Mouse (Mus musculus): Measurements from ENCODE around the gene Zmiz1. TPM values are rescaled to one million over a fixed set of nuclear protein-coding genes. Genes with fewer than 3 reads are reported as not detected.

The Zmiz1 gene
- polyA plus RNA-seq, 1 experiment: 0.68 TPM

- Histone ChIP-seq H3K36me3 (ENCODE audit: control insufficient read depth) (peaks cover 31% of the 10 kb centered on the region), H3K27me3 (ENCODE audit: control insufficient read depth) (no peaks in the 10 kb centered on the region), H3K4me1 (ENCODE audit: control insufficient read depth) (0 out of 2 replicates have a peak, but pooled peaks cover 1% of the 10 kb centered on the region), H3K4me3 (replicated peaks) (no peak overlapping the region), H3K9me3 (ENCODE audit: control insufficient read depth, low read length) (no peaks in the 10 kb centered on the region)
- no peak for TF ChIP-seq TAL1 (IDR thresholded peaks at IDR 0.05; ENCODE audit: low read length)
- TF ChIP-seq GATA1 (IDR thresholded peaks at IDR 0.05; ENCODE audit: low read length): no peak
Observed at GRCm38 (mm10) chr14:25548650-25549049, 89.7 kb downstream of the Zmiz1 start.

DNA sequence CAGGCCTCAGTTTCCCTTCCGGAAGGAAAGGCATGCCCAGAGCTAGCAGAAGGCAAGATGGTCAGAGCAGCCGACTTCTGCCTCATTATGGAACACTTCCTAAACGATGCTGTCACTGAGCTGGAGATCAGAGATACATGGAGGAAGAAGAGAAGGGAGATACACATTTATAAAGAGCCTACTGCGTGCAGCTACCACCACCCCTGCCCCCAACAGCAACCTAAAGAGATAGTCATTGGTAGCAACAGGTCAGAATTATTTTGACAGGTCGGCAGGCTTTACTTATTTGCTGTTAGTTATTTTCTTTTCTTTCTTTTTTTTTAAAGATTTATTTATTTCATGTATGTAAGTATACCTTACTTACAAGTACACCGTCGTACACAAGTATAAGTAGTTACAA, 90.1 kb downstream of the Zmiz1 start:
- TF ChIP-seq GATA1 (IDR thresholded peaks at IDR 0.05; ENCODE audit: low read length) (no peak), TAL1 (IDR thresholded peaks at IDR 0.05; ENCODE audit: low read length) (no peak)
- 0 out of 2 replicates have a peak, but pooled peaks cover 1% of the 10 kb centered on the region for H3K4me1 ChIP-seq (ENCODE audit: control insufficient read depth)
- no peaks in the 10 kb centered on the region for H3K9me3 ChIP-seq (ENCODE audit: control insufficient read depth, low read length)
- H3K36me3 ChIP-seq (ENCODE audit: control insufficient read depth): peaks cover 31% of the 10 kb centered on the region
- no peak overlapping the region for H3K4me3 ChIP-seq (replicated peaks)
- H3K27me3 ChIP-seq (ENCODE audit: control insufficient read depth): no peaks in the 10 kb centered on the region

- no peaks in the 10 kb centered on the region for H3K9me3 ChIP-seq (ENCODE audit: control insufficient read depth, low read length)
- 0 out of 2 replicates have a peak, but pooled peaks cover 1% of the 10 kb centered on the region for H3K4me1 ChIP-seq (ENCODE audit: control insufficient read depth)
- peaks cover 29% of the 10 kb centered on the region for H3K36me3 ChIP-seq (ENCODE audit: control insufficient read depth)
- TF ChIP-seq TAL1 (IDR thresholded peaks at IDR 0.05; ENCODE audit: low read length) (no peak), GATA1 (IDR thresholded peaks at IDR 0.05; ENCODE audit: low read length) (no peak)
- H3K4me3 ChIP-seq (replicated peaks): no peak overlapping the region
- no peaks in the 10 kb centered on the region for H3K27me3 ChIP-seq (ENCODE audit: control insufficient read depth)
Observed at GRCm38 (mm10) chr14:25549871-25550840, 91.2 kb downstream of the Zmiz1 start.

GRCm38 (mm10) chr14:25551731-25552130, 92.7 kb downstream of the Zmiz1 start:
- Histone ChIP-seq H3K4me1 (ENCODE audit: control insufficient read depth) (0 out of 2 replicates have a peak, but pooled peaks cover 1% of the 10 kb centered on the region), H3K36me3 (ENCODE audit: control insufficient read depth) (peaks cover 18% of the 10 kb centered on the region), H3K9me3 (ENCODE audit: control insufficient read depth, low read length) (no peaks in the 10 kb centered on the region), H3K4me3 (replicated peaks) (no peak overlapping the region), H3K27me3 (ENCODE audit: control insufficient read depth) (no peaks in the 10 kb centered on the region)
- TF ChIP-seq TAL1 (IDR thresholded peaks at IDR 0.05; ENCODE audit: low read length): no peak
- TF ChIP-seq GATA1 (IDR thresholded peaks at IDR 0.05; ENCODE audit: low read length): no peak

GRCm38 (mm10) chr14:25553382-25553781, 94.4 kb downstream of the Zmiz1 start:
- Histone ChIP-seq H3K4me1 (ENCODE audit: control insufficient read depth) (no peaks in the 10 kb centered on the region; the same call in 1 of the 2 replicates), H3K36me3 (ENCODE audit: control insufficient read depth) (peaks cover 9% of the 10 kb centered on the region; the same call in 1 of the 2 replicates), H3K27me3 (ENCODE audit: control insufficient read depth) (no peaks in the 10 kb centered on the region), H3K4me3 (replicated peaks) (no peak overlapping the region), H3K9me3 (ENCODE audit: control insufficient read depth, low read length) (no peaks in the 10 kb centered on the region)
- TF ChIP-seq GATA1 (IDR thresholded peaks at IDR 0.05; ENCODE audit: low read length): no peak
- no peak for TF ChIP-seq TAL1 (IDR thresholded peaks at IDR 0.05; ENCODE audit: low read length)

GRCm38 (mm10) chr14:25554781-25555180, 95.8 kb downstream of the Zmiz1 start:
- H3K4me1 ChIP-seq (ENCODE audit: control insufficient read depth): no peaks in the 10 kb centered on the region; the same call in 1 of the 2 replicates
- H3K27me3 ChIP-seq (ENCODE audit: control insufficient read depth): no peaks in the 10 kb centered on the region
- TF ChIP-seq GATA1 (IDR thresholded peaks at IDR 0.05; ENCODE audit: low read length): no peak
- TF ChIP-seq TAL1 (IDR thresholded peaks at IDR 0.05; ENCODE audit: low read length): no peak
- peaks cover 6% of the 10 kb centered on the region; the same call in 1 of the 2 replicates for H3K36me3 ChIP-seq (ENCODE audit: control insufficient read depth)
- H3K4me3 ChIP-seq (replicated peaks): no peak overlapping the region
- H3K9me3 ChIP-seq (ENCODE audit: control insufficient read depth, low read length): no peaks in the 10 kb centered on the region

DNA sequence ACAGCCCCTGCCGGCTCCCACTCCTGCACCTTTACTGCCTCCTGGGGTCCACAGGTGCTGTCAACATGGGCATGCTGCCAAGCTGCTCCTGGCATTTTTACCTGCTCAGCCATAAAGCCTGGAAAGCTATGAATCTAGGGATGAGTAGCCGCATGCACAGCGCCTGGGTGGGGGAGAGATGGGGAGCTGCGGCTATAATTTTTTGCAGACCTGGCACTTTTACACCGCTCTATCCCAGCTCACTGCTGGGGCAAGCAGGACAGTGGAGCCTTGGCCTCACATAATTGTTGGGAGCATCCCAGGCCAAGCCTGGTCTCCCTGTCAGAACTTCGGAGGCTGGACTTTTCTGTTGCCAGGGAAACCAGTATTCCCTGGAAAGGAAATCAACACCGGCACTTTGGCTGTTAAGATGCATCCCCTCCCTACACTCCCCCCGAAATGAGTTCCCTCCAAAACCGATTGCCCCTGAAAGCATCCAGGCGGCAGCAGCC, 96.4 kb downstream of the Zmiz1 start:
- TF ChIP-seq GATA1 (IDR thresholded peaks at IDR 0.05; ENCODE audit: low read length) (no peak), TAL1 (IDR thresholded peaks at IDR 0.05; ENCODE audit: low read length) (no peak)
- H3K4me1 ChIP-seq (ENCODE audit: control insufficient read depth): peaks cover 2% of the 10 kb centered on the region
- H3K36me3 ChIP-seq (ENCODE audit: control insufficient read depth): peaks cover 4% of the 10 kb centered on the region; the same call in 1 of the 2 replicates
- H3K9me3 ChIP-seq (ENCODE audit: control insufficient read depth, low read length): no peaks in the 10 kb centered on the region
- no peak overlapping the region for H3K4me3 ChIP-seq (replicated peaks)
- no peaks in the 10 kb centered on the region for H3K27me3 ChIP-seq (ENCODE audit: control insufficient read depth)

- no peaks in the 10 kb centered on the region for H3K27me3 ChIP-seq (ENCODE audit: control insufficient read depth)
- TF ChIP-seq GATA1 (IDR thresholded peaks at IDR 0.05; ENCODE audit: low read length): no peak
- no peak for TF ChIP-seq TAL1 (IDR thresholded peaks at IDR 0.05; ENCODE audit: low read length)
- H3K36me3 ChIP-seq (ENCODE audit: control insufficient read depth): peaks cover 2% of the 10 kb centered on the region; the same call in 1 of the 2 replicates
- H3K9me3 ChIP-seq (ENCODE audit: control insufficient read depth, low read length): no peaks in the 10 kb centered on the region
- H3K4me3 ChIP-seq (replicated peaks): no peak overlapping the region
- H3K4me1 ChIP-seq (ENCODE audit: control insufficient read depth): peaks cover 3% of the 10 kb centered on the region
Observed at GRCm38 (mm10) chr14:25555848-25556247, 96.9 kb downstream of the Zmiz1 start.

GRCm38 (mm10) chr14:25557014-25557413, 98.0 kb downstream of the Zmiz1 start:
- peaks cover 3% of the 10 kb centered on the region for H3K4me1 ChIP-seq (ENCODE audit: control insufficient read depth)
- H3K36me3 ChIP-seq (ENCODE audit: control insufficient read depth): no peaks in the 10 kb centered on the region; the same call in 1 of the 2 replicates
- H3K27me3 ChIP-seq (ENCODE audit: control insufficient read depth): no peaks in the 10 kb centered on the region
- TF ChIP-seq GATA1 (IDR thresholded peaks at IDR 0.05; ENCODE audit: low read length): no peak
- TF ChIP-seq TAL1 (IDR thresholded peaks at IDR 0.05; ENCODE audit: low read length): no peak
- no peaks in the 10 kb centered on the region for H3K9me3 ChIP-seq (ENCODE audit: control insufficient read depth, low read length)
- no peak overlapping the region for H3K4me3 ChIP-seq (replicated peaks)
